Mouse (Mus musculus): Measurements from ENCODE around the gene Itgb2.

The Itgb2 gene

DNA sequence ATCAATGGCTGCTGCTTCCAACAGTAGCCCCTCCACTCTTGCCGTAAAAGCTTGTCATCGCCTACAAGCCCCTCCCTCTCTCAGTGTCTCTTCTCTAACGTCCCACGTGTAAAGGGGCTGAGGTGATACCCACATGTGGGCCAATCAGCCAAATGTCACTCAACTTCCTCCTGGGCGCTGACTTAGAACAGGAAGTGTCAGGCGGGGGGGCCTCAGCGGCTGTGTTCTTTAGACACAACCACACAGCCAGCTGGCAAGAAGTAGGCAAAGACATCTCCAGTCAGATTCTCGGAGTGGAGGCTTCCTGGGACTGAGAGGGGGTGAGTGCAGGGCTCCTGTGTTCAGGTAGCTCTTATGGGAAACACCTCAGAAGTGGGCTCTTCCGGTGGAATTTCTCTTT lies at the start of gene Itgb2:
TSS of gene Itgb2 (plus strand) at position 113 of the 400 bp plus-strand sequence.
- DNase-seq (ENCODE audit: low spot score), result peak; percentile 84

DNA sequence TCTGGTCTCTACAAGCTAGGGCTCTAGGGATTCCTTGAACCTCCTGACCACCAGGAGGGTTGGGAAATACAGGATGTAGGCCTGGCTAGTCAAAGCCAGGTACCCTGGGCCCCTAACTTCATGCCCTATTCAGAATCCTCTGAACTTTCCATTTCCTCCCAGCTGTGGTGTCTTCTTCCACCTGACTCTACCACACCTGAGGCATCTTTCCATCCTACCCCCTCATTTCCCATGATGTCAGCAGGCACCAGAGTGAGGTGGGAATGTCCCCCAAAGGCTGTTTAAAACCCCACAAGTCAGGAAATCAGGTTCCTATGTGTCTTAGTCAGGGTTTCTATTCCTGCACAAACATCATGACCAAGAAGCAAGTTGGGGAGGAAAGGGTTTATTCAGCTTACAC lies 48.2 kb upstream of the Itgb2 start:
- no peak for DNase-seq (ENCODE audit: low spot score)

DNA sequence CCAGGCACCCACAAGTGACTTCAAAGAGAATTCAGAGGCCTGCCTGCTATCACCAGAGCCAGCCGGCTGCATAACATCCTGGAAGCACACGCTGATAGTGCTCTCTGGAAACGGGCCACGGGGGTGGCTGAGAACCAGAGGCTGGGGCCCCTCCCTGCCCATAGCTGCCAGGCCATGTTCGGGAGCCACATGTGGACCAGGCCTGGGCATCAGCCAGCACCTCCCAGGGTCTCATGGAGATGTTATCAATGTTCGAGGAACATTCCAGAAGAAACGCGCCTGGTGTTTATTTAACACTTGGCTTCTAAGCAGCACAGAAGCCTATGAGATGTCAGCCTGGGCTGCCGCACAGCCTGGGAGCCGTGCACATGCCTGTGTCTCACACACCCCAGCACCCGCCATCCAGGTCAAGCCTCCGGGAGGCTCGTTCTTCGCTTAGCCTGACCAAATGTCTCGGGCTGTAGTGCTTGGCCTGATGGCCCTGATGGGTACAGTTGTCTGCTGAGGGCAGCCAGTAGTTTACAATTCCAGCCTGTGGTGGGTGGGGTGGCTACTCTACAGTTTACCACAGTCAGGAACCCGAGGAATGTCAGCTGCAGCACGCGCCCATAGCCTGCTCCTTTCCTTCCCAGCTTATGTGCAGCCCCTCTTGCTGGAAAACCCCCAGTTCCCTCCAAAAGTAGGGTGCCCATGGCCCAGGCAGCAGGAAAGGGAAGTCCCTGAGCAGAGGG lies 45.7 kb upstream of the Itgb2 start:
- no peak for DNase-seq (ENCODE audit: low spot score)

DNA sequence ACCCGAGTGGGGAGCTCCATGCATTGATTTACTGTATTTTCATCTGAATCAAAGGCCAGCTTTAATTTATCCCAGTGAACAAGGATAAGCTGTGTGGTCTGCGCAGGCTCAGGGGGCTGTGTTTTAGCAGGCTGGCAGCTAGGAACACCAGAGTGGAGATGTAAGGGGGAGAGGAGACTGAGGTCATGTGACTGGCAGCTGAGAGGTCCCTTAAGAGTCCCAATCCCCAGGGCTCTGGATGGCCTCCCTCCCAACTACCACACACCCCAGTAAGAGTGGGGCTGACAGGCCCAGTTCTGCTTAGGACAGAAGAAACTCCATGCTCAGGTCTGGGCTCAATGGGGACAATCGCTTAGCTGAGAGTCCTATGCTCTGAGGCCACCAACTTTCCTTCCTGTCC lies 44.3 kb upstream of the Itgb2 start:
- no peak for DNase-seq (ENCODE audit: low spot score)

DNA sequence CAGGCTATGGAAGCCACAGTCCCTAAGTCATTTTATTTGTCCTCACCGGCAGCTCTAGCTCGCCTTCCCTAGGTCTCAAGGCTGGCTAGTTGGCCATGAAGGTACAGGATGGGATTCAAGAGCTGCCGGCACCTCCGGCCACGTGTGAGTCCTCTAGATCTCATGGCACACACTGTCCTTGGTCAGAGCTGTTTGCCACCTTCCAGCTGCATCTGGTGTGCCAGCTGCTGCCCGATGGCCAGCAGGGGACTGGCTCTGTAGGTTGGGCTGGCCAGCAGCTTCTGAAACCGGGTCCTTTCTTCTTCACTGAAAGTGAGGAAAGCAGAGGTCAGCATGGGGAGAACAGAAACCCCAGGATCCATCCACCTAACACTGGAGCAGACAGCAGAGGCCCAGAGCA lies 41.9 kb upstream of the Itgb2 start:
- no peak for DNase-seq (ENCODE audit: low spot score)

DNA sequence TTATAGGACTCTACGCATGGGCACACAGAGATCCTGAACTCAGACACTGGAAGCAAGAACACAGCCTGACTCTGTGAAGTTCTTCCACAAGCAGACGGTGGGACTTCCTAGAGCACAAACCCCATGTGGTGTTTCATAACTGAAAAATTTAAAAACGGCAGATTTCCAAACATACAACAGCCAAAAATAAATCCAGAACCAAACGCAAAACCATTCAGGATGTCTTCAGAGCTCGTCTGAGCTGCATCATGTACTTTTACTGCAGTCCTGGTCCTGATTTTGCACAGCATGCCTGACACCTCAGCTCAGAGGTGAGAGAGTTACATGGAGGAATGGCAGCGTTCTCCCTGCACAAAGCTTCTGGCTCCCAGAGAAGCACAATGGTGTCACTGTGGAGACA lies 38.5 kb upstream of the Itgb2 start:
- DNase-seq (ENCODE audit: low spot score), result no peak

DNA sequence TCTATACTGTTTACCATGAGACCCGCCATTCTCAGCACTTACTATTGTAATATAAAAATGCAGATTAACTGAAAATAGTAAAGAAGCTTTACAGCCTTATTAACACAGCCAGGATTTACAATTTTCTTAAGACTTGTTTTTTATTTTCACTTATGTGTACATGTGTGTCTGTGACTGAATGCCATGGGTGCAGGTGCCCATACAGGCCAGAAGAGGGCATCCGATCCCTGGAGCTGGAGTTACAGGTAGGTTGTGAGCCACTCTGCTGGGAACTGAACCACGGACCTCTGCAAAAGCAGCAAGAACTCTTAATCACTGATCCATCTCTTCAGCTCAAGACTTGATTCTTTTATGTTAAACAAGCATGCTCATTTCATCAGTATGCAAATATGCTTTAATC lies 37.2 kb upstream of the Itgb2 start:
- DNase-seq (ENCODE audit: low spot score), result no peak

DNA sequence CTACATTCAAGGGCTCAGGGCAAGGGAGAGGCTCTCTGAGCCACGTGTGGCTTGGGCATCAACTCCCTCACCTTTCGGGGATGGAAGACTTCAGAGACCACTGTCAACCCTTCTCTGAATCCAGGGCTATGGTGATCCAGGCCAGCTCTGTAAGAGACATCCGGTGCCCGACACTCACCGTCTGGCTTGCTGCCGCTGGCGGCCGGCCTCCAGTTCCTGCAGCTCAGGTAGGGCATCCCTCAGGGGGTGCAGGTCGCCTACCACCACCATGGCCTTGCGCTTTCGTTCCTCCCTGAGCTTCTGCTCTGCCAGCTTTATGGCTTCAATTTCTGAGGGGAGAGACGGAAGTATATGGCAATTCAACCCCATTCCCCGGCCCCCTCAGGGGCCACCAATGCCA lies 32.9 kb upstream of the Itgb2 start:
- no peak for DNase-seq (ENCODE audit: low spot score)

DNA sequence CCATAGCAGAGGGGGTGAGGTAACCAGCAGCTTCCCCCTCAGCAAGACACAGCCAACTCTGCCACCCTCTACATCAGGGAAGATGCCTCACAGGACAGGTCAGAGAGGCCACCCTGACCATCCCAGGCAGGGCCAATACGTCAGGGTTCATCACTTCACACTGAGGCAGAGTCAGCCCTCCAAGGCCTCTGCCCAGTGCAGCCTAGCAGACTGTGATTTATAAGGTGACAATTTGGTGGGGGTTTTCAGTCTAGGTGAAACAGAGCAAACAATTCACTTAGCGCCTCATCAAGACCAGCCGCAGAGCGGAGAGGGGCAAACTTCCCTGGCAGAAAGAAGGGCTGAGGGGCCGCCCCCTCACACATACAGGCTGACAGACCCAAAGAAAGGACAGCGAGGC lies 31.8 kb upstream of the Itgb2 start:
- no peak for DNase-seq (ENCODE audit: low spot score)

DNA sequence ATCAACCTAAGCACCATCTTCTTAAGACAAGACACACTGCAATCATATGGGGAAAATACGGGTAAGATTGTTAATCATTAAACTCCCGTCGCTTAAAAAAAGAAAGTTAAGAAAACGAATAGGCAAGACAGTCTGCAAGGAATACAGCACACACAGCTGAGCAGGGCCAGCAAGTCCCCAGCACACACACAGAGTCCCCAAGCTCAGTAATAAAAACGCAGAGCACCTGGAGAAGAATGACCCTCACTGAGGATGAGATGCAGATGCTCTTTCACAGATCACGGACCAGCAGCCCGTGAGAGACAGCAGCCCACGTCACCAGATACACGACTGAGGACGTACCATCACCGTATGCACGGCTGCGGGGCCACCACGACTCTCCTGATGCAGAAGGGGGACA lies 29.4 kb upstream of the Itgb2 start:
- DNase-seq (ENCODE audit: low spot score), result no peak

DNA sequence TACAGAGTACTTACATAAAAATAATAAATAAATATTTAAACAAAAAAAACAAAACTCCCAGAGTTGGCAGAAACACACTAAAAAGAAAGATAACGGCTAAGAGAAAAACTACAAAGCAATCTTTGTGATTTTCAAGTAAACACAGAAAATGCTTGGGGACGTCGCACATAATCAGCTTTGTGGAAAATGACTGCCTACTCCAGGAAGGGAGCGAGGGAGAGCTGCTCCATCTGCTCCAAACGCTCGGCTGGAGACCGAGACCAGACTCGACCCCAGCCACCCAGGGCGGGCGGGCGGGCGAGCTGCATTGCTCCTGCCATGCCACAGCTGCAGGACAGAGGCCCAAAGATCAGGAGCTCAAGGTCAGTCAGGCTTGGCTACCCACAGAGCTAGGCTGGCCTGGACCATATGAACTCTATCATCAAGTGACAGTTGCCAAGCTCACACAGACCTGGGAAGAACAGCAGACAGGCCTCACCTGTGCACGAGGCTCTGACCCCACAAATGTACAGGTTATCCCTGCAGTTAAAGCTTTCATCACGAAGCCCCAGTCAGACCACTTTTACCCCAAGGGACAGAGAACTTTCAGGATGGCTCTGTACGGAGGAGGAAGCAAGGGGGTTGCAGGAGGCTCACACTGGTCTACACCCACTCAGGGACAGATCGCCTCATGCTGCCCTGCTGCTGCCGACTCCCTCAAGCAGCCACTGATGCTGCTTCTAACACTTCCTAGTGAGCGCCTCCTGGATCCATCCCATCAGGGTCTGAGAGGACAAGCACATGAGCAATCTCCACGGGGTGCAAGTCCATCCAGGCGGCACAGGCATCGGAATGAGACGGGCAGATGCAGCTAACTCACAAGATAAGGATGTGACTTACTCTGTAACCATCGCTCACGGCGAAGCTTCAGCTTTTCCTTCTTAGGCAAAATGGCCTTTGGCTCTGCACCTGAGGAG lies 26.8 kb upstream of the Itgb2 start:
- no peak for DNase-seq (ENCODE audit: low spot score)

DNA sequence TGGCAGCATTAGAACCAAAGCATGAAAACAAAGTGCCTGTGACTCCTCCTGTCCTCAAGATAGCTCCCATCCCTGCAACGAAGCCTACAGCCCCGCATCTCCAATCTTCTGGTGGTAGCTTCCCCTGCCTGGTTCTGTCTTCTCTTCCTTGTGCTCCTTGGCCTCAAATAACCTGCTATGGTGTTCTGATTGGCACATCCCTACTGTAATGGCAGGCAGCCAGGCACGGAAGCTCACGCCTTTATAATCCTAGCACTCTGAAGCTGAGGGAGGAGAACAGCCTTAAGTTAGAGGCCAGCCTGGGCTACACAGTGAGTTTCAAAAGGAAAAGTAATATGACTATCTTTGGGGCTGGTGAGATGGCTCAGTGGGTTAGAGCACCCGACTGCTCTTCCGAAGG lies 25.9 kb upstream of the Itgb2 start:
- DNase-seq (ENCODE audit: low spot score), result no peak

DNA sequence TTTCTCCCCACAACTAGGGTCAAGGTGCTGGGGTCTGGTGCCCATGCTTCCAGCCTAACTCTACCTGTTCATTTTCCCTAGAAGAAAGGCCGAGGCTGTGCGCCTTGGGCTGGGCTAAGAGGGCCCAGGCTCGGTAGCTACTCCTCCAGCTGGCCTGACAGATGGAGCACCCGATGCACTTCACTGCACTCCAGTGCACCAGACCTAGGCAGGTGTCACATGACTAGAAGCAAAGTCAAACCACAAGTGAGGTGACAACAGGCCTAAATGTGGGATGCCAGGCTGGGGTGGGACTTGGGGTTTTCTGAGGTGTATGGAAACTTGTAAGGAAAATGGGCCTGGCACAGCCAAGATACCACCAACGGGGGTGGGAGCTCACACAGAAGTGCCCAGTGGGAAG lies 23.5 kb upstream of the Itgb2 start:
- DNase-seq (ENCODE audit: low spot score), result no peak

DNA sequence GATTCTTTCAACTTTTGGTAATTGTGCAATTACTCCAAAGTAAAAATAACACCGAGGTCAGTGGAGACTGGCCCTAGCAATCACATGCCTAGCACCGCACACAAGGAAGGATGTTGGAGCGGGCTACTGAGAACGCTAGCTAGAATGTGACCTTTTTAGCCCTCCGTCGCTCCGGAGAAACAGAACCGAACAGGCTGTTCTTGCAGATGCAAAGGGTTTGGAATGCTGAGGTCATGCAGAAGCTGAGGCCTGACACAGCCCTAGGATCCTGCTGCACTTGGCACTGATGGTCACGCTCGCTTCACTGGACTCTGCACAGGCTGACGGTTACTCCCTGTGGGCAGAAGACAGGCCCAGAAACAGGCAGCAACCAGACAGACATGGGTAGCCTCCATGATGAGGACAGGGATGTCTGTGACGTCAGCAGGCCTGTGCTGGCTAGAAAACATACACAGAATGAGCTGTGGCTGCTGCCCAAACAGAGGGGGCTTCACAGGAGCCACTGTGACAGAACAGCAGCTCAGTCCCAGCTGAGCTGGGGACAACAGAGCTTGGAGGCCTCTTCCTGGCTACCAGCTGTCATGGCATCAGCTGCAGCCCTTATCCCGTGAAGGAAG lies 23.0 kb upstream of the Itgb2 start:
- DNase-seq (ENCODE audit: low spot score), result no peak

DNA sequence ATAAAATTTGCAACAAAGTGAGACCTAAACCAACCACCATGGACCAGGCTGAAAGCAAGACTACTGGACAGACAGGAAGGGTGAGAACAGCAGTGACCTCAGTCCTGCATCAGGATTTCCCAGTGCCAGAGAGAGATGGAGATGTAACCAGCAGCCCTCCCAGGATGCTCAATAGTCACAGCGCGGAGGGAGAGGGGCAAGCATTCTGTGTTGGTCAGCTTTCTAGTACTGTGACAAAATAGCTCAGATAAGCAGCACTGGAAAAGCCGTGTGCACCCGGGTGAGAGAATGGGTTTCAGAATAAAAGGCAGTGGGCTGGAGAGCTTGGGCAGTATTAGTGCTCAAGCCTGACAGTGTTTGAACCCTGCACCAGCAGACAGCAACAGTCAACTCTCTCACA lies 22.3 kb upstream of the Itgb2 start:
- no peak for DNase-seq (ENCODE audit: low spot score)

DNA sequence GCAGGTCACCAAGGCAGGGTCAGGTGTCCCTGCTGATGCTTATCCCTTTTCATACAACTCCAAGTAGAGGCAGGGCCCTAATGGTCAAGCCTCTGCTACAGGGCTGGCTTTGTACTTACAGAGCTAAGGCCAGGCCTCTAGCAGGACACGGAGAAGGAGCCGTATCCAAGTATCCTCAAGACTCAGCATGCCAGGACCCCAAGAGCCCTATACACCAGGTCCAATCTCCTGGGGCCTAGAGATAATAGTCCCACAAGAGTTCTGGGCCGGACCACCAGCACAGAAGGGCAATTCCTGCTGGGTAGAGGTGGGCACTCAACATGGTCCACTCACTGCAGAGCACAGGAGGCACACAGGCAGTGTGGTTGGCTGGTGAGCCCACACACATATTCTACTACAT lies 21.3 kb upstream of the Itgb2 start:
- DNase-seq (ENCODE audit: low spot score), result no peak

DNA sequence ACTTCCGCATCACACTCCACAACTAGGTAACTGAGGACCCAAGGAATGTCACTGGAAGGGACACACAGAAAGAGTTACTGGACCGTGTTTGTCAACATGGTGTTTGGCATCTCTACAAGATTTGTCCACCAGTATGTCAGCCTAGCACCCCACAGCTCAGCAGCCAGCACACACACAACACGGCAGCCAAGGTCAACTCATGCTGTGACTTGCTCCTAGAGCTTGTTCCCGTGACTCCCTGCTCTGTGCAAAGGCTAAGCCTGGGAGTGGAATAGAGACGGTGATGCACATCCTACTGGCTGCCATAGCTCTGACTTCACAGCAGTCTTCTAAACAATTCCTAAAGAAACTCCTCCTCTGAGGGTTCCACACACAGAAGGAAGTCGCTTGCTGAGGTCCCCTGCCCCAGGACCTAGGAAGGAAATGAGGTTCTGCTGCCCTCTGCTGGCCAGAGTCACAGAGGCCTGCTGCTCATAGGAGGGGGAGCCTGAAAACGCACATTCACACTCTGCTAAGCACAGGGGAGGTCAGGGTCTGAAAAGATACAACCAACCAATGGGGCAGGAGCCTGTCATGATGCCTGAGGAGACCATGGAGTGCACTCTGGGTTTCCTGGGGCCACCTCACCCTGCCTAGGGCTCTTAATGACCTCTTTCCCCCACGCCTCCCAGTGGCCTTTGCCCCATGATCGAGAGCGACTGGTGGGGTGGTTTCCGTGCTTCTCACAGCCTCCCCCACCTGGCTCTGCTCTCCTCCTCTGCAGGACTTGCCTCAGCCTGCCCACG lies 20.5 kb upstream of the Itgb2 start:
- peak; percentile 69 for DNase-seq (ENCODE audit: low spot score)

DNA sequence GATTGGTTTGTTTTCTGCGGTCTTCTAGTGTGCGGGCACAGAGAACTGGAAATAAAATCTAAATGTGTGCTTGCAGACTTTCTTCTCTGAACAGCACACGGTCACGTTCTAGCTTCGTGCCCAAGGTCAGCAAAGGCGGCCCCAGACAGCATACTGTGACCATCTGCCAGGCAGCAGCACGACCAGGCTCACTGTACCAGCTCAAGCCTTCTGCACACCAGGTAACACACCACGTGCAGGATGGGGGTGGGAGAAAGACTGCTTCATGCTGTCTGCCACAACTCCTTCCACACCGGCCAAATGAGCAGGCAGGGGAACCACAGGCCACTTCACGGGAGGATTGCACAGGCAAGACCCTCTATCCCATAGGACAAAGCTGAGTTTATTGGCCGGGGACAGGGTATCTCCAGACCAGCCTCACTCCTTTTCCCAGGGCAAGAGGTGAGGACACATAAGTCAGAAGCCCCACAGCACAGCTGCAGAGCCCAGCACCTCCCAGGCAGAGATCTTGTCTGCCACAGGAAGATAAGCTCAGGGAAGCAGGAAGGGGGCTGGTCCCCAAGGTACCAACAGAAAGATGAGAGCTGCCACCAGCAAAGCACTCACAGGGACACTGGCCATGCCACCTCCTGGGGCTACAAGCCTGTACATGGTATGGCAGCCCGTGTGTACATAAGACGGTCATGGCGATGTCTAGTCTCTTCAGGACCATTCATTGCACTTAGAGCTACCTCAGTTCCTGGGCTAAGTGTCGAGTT lies 19.6 kb upstream of the Itgb2 start:
- DNase-seq (ENCODE audit: low spot score), result no peak

DNA sequence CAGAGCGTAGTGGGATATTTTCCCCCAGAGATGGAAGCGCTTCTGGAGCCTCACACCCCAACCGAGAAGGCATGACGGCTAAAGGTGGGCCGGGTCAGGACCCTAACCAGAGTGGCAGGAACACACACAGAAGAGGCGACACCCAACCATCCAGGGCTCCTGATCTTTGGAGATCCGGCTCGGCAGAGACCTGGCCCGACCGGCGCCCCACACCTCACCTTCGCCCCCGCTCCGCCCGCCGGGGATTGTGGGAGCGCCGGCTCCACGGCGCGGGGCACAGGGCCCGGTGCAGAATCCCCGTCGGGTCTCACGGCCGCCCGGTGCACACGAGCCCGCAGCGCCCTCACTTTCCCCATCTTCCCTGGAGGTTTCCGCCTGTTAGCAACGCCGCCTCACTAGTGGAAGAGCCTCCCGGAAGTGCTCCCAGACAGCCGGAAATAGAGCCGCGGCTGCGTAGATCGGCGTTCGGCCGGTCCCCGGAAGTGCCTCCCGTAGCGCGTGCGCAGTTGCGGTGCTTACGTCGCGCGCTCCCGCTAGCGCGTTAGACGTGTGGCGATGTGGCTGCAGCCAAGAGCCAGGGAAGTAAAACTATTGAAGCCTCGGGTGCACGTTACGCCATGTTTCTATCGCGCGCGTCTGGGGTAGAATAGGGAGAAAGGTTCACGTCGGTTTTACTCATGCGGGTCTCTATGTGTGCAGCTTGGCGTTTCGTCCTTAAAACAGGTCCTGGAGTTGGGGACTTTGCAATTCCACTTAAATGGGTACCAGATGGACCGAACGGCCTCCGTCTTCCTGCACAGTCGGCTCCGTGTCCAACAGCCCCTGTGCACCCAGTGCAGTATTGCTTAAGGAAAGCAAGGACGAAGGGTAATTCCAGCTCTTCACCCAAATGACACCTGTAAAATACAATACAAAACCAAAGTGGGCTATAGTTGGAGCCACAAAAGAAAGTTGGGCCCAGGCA lies 14.4 kb upstream of the Itgb2 start, which contains the start of gene Fam207a:
TSS of gene Fam207a (minus strand) at position 401 of the 964 bp plus-strand sequence.
- DNase-seq (ENCODE audit: low spot score), result peak; percentile 96

DNA sequence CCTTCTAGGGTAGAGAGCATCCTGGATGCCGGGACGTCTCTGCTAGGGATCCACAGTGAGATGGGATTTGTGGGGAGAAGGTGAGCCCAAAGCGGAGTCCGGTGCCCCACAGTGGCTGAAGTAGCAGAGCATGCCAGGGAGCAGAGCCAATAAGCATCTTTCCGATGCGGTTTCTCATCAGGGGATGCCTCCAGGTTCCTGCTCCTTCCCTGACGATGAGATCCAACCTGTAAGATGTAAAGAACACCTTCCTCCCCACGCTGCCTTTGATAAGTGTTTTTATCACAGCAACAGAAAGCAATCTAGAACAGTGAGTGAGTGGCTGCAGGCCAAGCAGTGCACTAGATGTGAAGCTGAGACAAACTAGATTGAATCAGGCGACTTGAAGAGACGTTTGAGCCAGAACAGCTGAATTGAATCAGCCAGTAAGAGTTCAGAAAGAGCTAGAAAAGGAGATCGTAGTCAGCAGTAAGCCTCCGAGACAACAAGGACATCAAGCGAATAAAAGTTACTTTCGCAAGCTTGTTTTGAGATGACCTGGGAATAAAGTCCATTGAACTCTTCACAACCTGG lies 13.6 kb upstream of the Itgb2 start:
- DNase-seq (ENCODE audit: low spot score), result no peak

Data from T-cell, adult 2 months (primary cell).